Mouse (Mus musculus): ENCODE measurements around the gene Tmem117.

GRCm38 (mm10) chr15:94681135-94681534, 52.1 kb downstream of the Tmem117 start:
- no peak for TF ChIP-seq CTCF (IDR thresholded peaks at IDR 0.05; ENCODE audit: control insufficient read depth, insufficient read depth, insufficient replicate concordance, low read depth, low read length)
- no peak for TF ChIP-seq POLR2A (IDR thresholded peaks at IDR 0.05; ENCODE audit: control insufficient read depth, low read depth, low read length)

All from testis, adult 2 months (tissue).